In the genomic region with DNA sequence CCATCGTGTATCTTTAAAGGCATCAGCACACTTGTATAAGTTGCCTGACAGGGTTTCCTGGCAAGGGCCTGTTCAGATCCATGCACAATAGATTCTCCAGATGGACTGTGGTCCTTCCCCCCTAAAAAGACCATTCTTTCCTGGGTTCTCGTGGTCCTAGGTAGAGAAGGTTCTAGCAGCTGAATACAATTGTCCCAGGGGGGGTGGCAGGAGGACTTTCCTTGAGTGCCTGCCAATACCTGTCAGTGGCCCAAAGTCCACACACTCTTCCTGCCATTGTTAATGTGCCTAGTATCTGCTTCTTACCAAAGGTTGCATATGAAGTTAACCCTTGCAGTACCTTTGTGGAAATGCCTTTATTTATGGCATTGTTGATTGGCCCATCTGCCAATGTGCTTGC, we compare ENCODE assay signal across 31 mouse cellular contexts. TPM values are rescaled to one million over a fixed set of nuclear protein-coding genes. Genes with fewer than 3 reads are reported as not detected.
DNase-seq lines count a peak whose midpoint lies in the region; ATAC-seq lines count a peak whose summit lies in the region.
"Had no signal": no experiment of that assay in that cellular context is flagged by ENCODE, and none has a peak within 500 bp of the region (broad histone marks: within the 10 kb centered on the region; RNA-seq: fewer than 3 reads in every experiment).

No protein-coding gene starts in this region.

- H3K27ac ChIP-seq in heart, embryonic 11.5 days (ENCODE audit: low read depth, low read length): no peak overlapping the region
- peak overlapping the region; percentile 29; the same call in 1 of the 2 replicates for H3K27ac ChIP-seq in heart, embryonic 12.5 days (ENCODE audit: poor library complexity, severe bottlenecking)
- peak overlapping the region; percentile 58 for H3K27ac ChIP-seq in heart, embryonic 16.5 days (ENCODE audit: low read length)
- H3K27ac ChIP-seq: embryonic facial prominence, embryonic 12.5 days; forebrain, embryonic 10.5 days; forebrain, embryonic 15.5 days; hindbrain, embryonic 14.5 days; kidney, postnatal 0 days; liver, embryonic 12.5 days; stomach, postnatal 0 days had no signal

- H3K4me1 ChIP-seq in heart, embryonic 11.5 days (ENCODE audit: control insufficient read depth, insufficient read depth, low read length): 0 out of 2 replicates have a peak, but pooled peaks cover 2% of the 10 kb centered on the region
- H3K4me1 ChIP-seq in heart, embryonic 12.5 days (replicated peaks): no peaks in the 10 kb centered on the region
- H3K4me1 ChIP-seq in heart, embryonic 16.5 days (ENCODE audit: control insufficient read depth, insufficient read depth, low read length): no peaks in the 10 kb centered on the region
- H3K4me1 ChIP-seq: embryonic facial prominence, embryonic 12.5 days; forebrain, embryonic 10.5 days; forebrain, embryonic 15.5 days; heart, embryonic 15.5 days; liver, embryonic 12.5 days had no signal

- DNase-seq in heart, adult 8-10 months (ENCODE audit: low spot score): peak; percentile 43
- peak; percentile 15 for DNase-seq in skeletal muscle tissue, adult 2 months (ENCODE audit: low read depth, low spot score)
- no peak for DNase-seq in gastrocnemius, postnatal 4 days (ENCODE audit: low spot score in 2 of 2)
- DNase-seq: adrenal gland, adult 2 months; adrenal gland, postnatal 36 days; B cell, adult 2 months; cerebellum, adult 2 months; cerebellum, postnatal 25 days; gastrocnemius, postnatal 10 days; kidney, adult 8-10 months; kidney, postnatal 4 days; left cerebral cortex, postnatal 4 days; liver, postnatal 0 days; lung, postnatal 36 days; right cerebral cortex, postnatal 25 days; thymus, postnatal 4 days had no signal

- H3K27me3 ChIP-seq in heart, embryonic 11.5 days (ENCODE audit: control insufficient read depth, insufficient read depth, low read length): no peaks in the 10 kb centered on the region
- no peaks in the 10 kb centered on the region for H3K27me3 ChIP-seq in heart, embryonic 12.5 days (replicated peaks)
- H3K27me3 ChIP-seq in heart, embryonic 16.5 days (ENCODE audit: control insufficient read depth, insufficient read depth, low read length): no peaks in the 10 kb centered on the region
- H3K27me3 ChIP-seq: embryonic facial prominence, embryonic 12.5 days; forebrain, embryonic 15.5 days; heart, embryonic 15.5 days; liver, embryonic 12.5 days had no signal

- no peak overlapping the region for H3K9ac ChIP-seq in heart, embryonic 11.5 days (ENCODE audit: low read depth, low read length)
- H3K9ac ChIP-seq in heart, embryonic 12.5 days: no peak overlapping the region
- H3K9ac ChIP-seq in heart, embryonic 16.5 days (ENCODE audit: low read length): no peak overlapping the region
- H3K9ac ChIP-seq: embryonic facial prominence, embryonic 12.5 days; forebrain, embryonic 15.5 days; heart, embryonic 15.5 days; hindbrain, embryonic 14.5 days; liver, embryonic 12.5 days; liver, postnatal 0 days had no signal

- H3K4me2 ChIP-seq in heart, embryonic 11.5 days: no peak overlapping the region
- H3K4me2 ChIP-seq in heart, embryonic 12.5 days: no peak overlapping the region
- no peak overlapping the region for H3K4me2 ChIP-seq in heart, embryonic 16.5 days (ENCODE audit: low read depth, low read length)
- H3K4me2 ChIP-seq: embryonic facial prominence, embryonic 12.5 days; forebrain, embryonic 15.5 days; heart, embryonic 15.5 days; hindbrain, embryonic 14.5 days; liver, embryonic 12.5 days; midbrain, embryonic 11.5 days had no signal

- no peaks in the 10 kb centered on the region for H3K36me3 ChIP-seq in heart, embryonic 11.5 days (ENCODE audit: control insufficient read depth, insufficient read depth, low read length)
- no peaks in the 10 kb centered on the region for H3K36me3 ChIP-seq in heart, embryonic 12.5 days
- H3K36me3 ChIP-seq in heart, embryonic 16.5 days (ENCODE audit: control insufficient read depth, insufficient read depth): no peaks in the 10 kb centered on the region
- H3K36me3 ChIP-seq: embryonic facial prominence, embryonic 12.5 days; forebrain, embryonic 10.5 days; heart, embryonic 15.5 days had no signal

- no peak overlapping the region for H3K4me3 ChIP-seq in heart, embryonic 11.5 days (ENCODE audit: low read depth, low read length)
- H3K4me3 ChIP-seq in heart, embryonic 12.5 days: no peak overlapping the region
- H3K4me3 ChIP-seq in heart, embryonic 16.5 days (ENCODE audit: low read length): no peak overlapping the region
- H3K4me3 ChIP-seq: embryonic facial prominence, embryonic 12.5 days; forebrain, embryonic 10.5 days; forebrain, embryonic 15.5 days; heart, embryonic 15.5 days; liver, embryonic 12.5 days had no signal

- WGBS in heart, embryonic 11.5 days (ENCODE audit: insufficient replicate concordance): 79% methylated on average over 2 of the region's 2 CpGs
- 67% methylated on average over 2 of the region's 2 CpGs for WGBS in heart, embryonic 12.5 days
- 63% methylated on average over 2 of the region's 2 CpGs for WGBS in heart, embryonic 16.5 days

- ATAC-seq in heart, embryonic 11.5 days (replicated peaks; ENCODE audit: insufficient number of reproducible peaks, low FRiP score, low TSS enrichment): no peak
- no peak for ATAC-seq in heart, embryonic 12.5 days (ENCODE audit: insufficient number of reproducible peaks, low FRiP score)
- peak; percentile 49; the same call in 1 of the 2 replicates for ATAC-seq in heart, embryonic 16.5 days (replicated peaks; ENCODE audit: extremely low read depth, insufficient read depth, low FRiP score)
- no peak for ATAC-seq in erythroblast, adult 5-6 weeks (replicated peaks; ENCODE audit: low FRiP score, poor library complexity, severe bottlenecking)
- ATAC-seq: forebrain, embryonic 15.5 days; liver, embryonic 12.5 days; liver, postnatal 0 days; midbrain, embryonic 16.5 days had no signal

- no peaks in the 10 kb centered on the region for H3K9me3 ChIP-seq in heart, embryonic 11.5 days (replicated peaks; ENCODE audit: control insufficient read depth, low read length)
- no peaks in the 10 kb centered on the region for H3K9me3 ChIP-seq in heart, embryonic 12.5 days (replicated peaks)
- H3K9me3 ChIP-seq in heart, embryonic 16.5 days (replicated peaks; ENCODE audit: control insufficient read depth, low read length): no peaks in the 10 kb centered on the region
- H3K9me3 ChIP-seq: embryonic facial prominence, embryonic 12.5 days; forebrain, embryonic 10.5 days; forebrain, embryonic 15.5 days; heart, embryonic 15.5 days; liver, embryonic 12.5 days had no signal

RNA-seq across cellular contexts. Expression of a gene that starts 28.4 kb away (rescaled TPM):
- total RNA-seq in heart, adult 8-10 months (2022): 1 to 10 TPM; 1.4 to 2.7 (median 1.5) TPM
- 9.3 and 9.8 TPM in 2 replicates for polyA plus RNA-seq in heart, embryonic 11.5 days (2014; fragmentation: Nextera tagmentation; extraction: Ambion mirVana)
- 13.7 and 14.2 TPM in 2 replicates for polyA plus RNA-seq in heart, embryonic 12.5 days (2016; fragmentation: Nextera tagmentation; extraction: Ambion mirVana)
- polyA plus RNA-seq in heart, embryonic 16.5 days (2015; fragmentation: Nextera tagmentation; extraction: Ambion mirVana): 14.4 and 15.1 TPM in 2 replicates
- total RNA-seq in gastrocnemius, postnatal 4 days (2021): 1 to 10 TPM; 1.3 TPM
- total RNA-seq in erythroblast, adult 5-6 weeks (2015; ENCODE audit: low replicate concordance): not detected in 2 replicates
- not detected in 2 replicates for total RNA-seq in erythroblast, adult 5-6 weeks (2017; ENCODE audit: low replicate concordance)
- total RNA-seq: megakaryocyte, adult 5-6 weeks had no signal

Comparison
In these comparisons a context has a peak if more than half of its experiments do, and no peak if none do; other contexts are left out.
1. DNase-seq: peak in heart, adult 8-10 months (single experiment) and skeletal muscle tissue, adult 2 months (single experiment); none in gastrocnemius, postnatal 4 days (0 of 2).